Mouse (Mus musculus) adrenal gland, adult 10 weeks (tissue): ENCODE results near the gene Ncam2. TPM values are rescaled to one million over a fixed set of nuclear protein-coding genes. Genes with fewer than 3 reads are reported as not detected.

Experiments
- polyA plus RNA-seq: library from polyadenylated mRNA; stranded (reverse); fragments of 350-450 nt; fragmentation: Illumina TruSeq; extraction: RNeasy Lipid Tissue Mini Kit (QIAGEN cat#74804); gene quantifications from one replicate; pipeline ENCODE4 v1.2.3, GENCODE M21; 2014; ENCODE audit warnings: low read depth, low replicate concordance

Ncam2 gene
- 4.1 TPM for polyA plus RNA-seq

DNA sequence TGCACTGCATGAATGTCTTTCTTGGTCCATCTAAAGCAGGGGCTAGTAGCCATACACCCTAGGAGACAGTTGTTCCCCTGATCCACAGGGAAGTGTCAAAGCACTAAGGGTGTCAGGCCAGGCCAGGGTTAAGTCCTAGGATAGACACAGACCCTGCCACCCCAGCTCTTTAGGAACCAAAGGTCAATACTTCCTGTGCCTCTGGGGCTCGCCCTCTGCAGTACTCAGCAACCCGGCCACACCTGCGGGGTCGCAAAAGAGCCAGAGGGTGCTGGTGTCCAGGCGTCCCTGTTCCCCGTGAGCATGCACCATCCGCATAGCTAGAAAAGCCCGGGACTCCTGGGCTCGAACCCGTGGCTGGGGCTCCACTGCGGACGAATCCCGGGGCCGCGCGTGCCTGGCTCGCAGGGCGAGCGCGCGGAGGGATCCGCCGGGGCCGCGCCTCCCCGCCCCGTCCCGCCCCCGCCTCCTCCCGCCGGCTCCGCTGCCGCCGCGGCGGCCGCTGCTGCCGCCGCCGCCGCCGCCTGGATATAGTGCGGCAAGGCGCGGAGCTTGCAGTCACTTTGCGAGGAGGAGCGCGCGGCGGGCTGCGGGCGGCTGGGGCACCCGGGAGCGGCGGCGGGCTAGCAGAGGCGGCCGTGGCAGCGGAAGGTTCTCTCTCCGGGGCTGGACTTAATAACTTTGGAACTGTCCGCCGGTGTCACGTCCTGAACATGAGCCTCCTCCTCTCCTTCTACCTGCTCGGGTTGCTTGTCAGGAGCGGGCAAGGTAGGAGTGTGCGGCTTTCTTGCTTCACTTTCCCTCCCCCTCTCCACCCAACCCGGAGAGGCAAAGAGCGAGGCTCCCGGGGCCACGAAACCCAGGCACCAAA lies at the start of gene Ncam2:
Gene Ncam2, plus strand, starts transcription at position 497 of the 871 bp plus-strand sequence.

